Mouse (Mus musculus) testis, postnatal 10 days (tissue): ENCODE data around the gene Adgrl3.
"Not testable (repeated sequence)": the region's sequence is repeated elsewhere in the genome, so short reads cannot be mapped to it uniquely, and the experiment has no call there.

Experiments used
- DNase-seq: peaks from one replicate; pipeline ENCODE4 v3.0.0; 2021; ENCODE audit warnings: low spot score

Adgrl3 gene

GRCm38 (mm10) chr5:81405582-81406143 is 385.7 kb downstream of the Adgrl3 start:
- DNase-seq = no peak

- DNase-seq = no peak
Observed at GRCm38 (mm10) chr5:81417326-81417725, 397.4 kb downstream of the Adgrl3 start.

DNA sequence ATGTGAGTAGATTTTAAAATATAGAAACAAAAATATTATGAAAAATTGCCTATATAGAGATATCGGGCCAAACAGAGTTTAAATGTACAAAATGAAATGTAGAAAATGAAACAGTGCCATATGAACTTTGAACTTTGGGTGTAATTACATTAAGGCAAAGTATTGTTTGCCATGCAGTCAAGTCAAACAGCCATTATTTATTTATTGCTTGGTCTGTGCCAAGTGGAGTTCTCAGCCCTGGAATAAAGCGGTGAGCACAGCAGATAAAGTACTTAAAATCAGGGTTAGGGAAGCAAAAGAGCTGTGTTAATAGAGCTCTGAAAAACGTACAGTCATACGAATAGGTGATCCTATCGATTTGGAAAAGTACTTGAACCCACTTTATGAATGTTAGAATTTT is 407.5 kb downstream of the Adgrl3 start:
- no peak for DNase-seq

- no peak for DNase-seq
Observed at GRCm38 (mm10) chr5:81436375-81436774, 416.4 kb downstream of the Adgrl3 start.

GRCm38 (mm10) chr5:81442150-81442549 is 422.2 kb downstream of the Adgrl3 start:
- DNase-seq = no peak

GRCm38 (mm10) chr5:81465971-81466370 is 446.0 kb downstream of the Adgrl3 start:
- no peak for DNase-seq

- DNase-seq = no peak
Observed at GRCm38 (mm10) chr5:81474681-81475080, 454.7 kb downstream of the Adgrl3 start.

GRCm38 (mm10) chr5:81475406-81475805 is 455.5 kb downstream of the Adgrl3 start:
- DNase-seq = no peak

DNA sequence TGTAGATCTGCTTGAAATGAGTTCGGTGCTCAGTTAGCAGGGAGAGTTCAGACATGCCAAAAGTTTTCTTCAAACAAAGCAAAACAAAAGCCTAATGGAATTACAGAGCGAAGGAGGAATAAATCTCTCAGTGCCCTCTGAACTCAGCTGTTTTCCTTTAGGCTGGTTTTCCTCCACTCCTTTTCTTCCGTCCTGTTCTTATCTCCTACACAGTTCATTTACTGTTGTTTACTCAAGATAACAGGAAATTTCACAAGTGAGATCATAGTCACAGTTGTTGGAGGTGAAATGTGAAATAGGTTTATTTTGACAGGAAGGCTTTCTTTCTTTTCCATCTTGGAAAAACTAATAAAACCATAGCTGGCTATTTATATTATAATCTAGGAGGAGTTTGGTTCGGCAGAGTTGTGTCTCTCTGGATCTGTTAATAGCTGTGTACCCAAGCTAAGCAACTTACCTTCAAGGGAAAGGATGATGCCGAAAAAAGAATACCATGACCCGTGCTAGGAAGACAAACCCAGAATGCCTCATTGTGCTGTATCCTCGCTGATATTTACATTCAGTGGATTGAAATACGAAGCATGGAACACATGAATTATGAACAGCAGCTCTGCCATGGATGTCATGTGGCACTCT is 456.2 kb downstream of the Adgrl3 start:
- DNase-seq = no peak

DNA sequence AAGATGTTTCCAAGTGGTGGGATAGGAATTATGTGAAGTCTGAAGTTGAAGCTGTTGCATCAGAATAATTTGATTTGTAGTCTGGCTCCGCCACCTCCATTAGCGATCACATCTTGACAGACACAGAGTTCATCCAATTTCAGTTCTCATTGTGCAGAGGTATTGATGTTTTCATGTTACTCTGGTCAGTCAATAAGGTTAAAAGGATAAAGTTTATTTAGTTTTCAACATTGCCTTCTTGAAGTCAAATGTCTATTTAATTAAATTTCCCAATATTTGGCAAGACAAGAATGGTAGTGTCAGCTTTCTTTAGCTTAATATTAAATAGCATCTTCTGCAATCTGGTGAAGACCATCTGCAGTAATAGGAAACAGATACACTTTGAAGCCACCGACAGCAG is 461.0 kb downstream of the Adgrl3 start:
- DNase-seq = no peak

- no peak for DNase-seq
Observed at GRCm38 (mm10) chr5:81483890-81484289, 464.0 kb downstream of the Adgrl3 start.

- no peak for DNase-seq
Observed at GRCm38 (mm10) chr5:81501076-81501475, 481.1 kb downstream of the Adgrl3 start.

DNA sequence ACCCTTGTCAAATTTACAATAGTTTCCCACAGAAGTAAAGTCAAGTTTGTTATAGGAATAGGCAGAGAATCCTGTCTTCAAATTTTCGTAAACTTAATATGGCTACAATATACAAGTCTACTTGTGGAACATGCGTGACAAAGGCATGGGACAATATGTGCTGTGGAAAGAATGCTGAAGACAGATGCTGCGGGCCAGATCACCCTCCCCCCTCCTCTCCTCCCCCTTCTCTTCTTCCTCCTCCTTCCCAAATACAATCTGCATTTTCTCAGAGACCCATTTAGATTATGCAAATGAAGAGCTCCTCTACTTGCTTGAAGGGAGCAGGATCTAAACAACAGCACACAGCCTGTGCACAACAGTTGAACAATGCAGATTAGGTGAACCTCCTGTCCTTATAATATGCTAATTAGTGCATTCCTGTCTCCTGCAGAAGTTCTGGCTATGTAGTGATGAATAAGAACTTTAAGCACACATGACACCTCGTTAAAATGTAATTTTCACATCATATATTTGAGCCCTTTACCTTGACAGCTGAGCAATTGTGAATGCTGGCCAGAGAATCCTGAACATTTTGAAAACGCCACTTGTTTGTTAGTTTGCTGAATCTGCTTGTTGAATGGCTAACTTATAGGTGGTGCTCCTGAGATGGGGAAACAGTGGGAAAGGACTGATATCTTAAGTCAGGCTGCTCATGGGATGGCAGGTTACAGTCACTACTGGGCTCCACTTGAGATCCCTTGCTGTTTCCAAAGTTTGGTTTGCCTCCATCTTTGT is 499.0 kb downstream of the Adgrl3 start:
- DNase-seq = no peak

- peak; percentile 75 for DNase-seq
Observed at GRCm38 (mm10) chr5:81519497-81520382, 499.8 kb downstream of the Adgrl3 start.

- DNase-seq = no peak
Observed at GRCm38 (mm10) chr5:81522760-81523159, 502.8 kb downstream of the Adgrl3 start.

- no peak for DNase-seq
Observed at GRCm38 (mm10) chr5:81524532-81524961, 504.6 kb downstream of the Adgrl3 start.

DNA sequence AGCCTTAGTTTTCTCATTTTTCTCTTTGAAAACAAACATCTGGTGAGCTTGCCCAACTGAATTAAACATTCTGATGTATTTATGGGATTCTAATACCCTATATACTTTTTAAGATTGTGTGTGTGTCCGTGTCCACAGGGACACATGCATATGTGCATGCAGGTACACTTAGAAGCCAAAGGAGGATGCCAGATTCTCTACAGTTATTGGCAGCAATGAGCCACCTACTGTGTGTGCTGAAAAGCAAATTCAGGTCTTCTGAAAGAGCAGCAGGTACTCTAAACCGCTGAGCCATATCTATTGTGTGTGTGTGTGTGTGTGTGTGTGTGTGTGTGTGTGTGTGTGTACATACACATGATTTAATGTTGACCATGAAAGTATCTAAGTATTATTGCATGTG is 505.4 kb downstream of the Adgrl3 start:
- DNase-seq = no peak

GRCm38 (mm10) chr5:81531639-81532038 is 511.7 kb downstream of the Adgrl3 start:
- no peak for DNase-seq

DNA sequence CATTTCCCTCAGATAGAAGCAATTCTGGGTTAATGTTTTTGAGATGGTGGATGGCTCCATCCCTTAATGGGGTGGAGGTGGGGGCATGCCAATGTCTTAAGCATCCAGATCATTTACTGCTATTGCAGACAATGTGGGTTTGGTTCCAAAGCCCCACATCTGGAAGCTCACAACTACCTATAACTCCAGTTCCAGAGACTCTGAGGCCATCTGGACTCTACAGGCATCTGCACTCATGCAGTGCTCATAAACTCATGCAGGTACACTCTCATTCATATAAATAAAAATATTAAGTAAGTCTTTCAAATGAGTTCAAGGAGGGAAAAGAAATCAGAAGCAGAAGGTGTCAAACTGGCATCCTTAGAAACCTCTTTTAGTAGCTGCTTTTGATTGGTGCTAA is 530.3 kb downstream of the Adgrl3 start:
- no peak for DNase-seq

GRCm38 (mm10) chr5:81555149-81555548 is 535.2 kb downstream of the Adgrl3 start:
- DNase-seq = not testable (repeated sequence)

DNA sequence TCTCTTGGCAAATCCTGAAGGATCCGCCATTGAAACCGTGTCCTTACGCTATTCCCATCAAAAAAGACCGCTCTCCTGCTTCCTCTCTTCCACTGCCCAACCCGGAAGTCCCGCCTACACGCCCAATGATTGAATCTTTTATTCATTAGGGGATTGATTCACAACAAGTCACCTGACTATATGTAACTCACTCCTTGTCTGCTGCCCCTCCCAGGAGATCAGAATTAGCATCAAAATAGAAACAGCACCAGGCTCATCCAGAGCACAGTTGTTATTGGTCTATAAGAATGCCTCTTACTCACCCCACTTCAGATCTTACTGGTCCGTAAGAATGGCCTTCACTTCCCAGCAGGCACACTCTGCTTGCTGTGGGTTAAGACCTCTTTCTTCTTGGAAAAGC is 536.1 kb downstream of the Adgrl3 start:
- DNase-seq = no peak

DNA sequence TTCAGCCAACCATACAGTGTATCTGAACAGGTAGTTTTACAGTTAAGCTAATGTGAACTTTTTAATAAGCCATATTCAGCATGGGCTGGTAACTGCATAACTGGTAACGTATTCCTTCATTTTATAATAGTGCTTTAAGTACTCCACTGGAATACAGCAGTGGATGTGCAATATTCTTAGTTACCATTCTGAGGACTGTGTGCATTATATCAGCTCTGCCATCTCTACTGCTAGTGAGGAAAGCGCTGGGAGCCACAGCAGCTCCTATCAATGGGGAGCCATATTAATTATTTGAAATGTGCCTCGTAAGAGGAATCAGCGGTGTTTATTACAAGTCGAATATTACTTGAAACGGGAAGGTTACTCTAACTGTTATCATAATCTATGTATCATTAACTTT is 539.0 kb downstream of the Adgrl3 start:
- no peak for DNase-seq
